Mouse (Mus musculus) myocyte (in vitro differentiated cells): ENCODE results near the gene Btbd2.
A peak's percentile ranks its signal among the peaks of the same experiment; 100 is the strongest.

Source experiments
- E2F4 ChIP-seq: IDR thresholded peaks from one replicate; pipeline ENCODE4 v1.6.1; 2011; ENCODE audit warnings: mild to moderate bottlenecking, control low read depth, moderate library complexity; ENCODE audit not compliant: insufficient read depth
- MAX ChIP-seq: IDR thresholded peaks from one replicate; pipeline ENCODE4 v1.6.1; 2011; ENCODE audit warnings: low read depth, mild to moderate bottlenecking, control low read depth
- MYOD1 ChIP-seq, 3 experiments: IDR thresholded peaks; one replicate each; pipeline ENCODE4 v1.6.1; 2011; ENCODE audit warnings: control low read depth in 2 of 3, low read depth in 2 of 3, mild to moderate bottlenecking in 2 of 3, moderate library complexity in 1 of 3; ENCODE audit not compliant: insufficient read length in 2 of 3, control insufficient read depth in 1 of 3
- MYOG ChIP-seq, 3 experiments: IDR thresholded peaks; one replicate each; pipeline ENCODE4 v1.6.1; 2011; ENCODE audit warnings: control low read depth in 2 of 3, low read depth in 2 of 3, mild to moderate bottlenecking in 2 of 3; ENCODE audit not compliant: insufficient read length in 2 of 3, control insufficient read depth in 1 of 3, insufficient read depth in 1 of 3
- POLR2A ChIP-seq: IDR thresholded peaks from one replicate; pipeline ENCODE4 v1.6.1; 2011; ENCODE audit warnings: low read depth, mild to moderate bottlenecking, control low read depth, moderate library complexity; ENCODE audit not compliant: insufficient read length
- TCF3 ChIP-seq: IDR thresholded peaks from one replicate; pipeline ENCODE4 v1.6.1; 2011; ENCODE audit warnings: low read depth, control low read depth; ENCODE audit not compliant: insufficient read length
- USF1 ChIP-seq: IDR thresholded peaks from one replicate; pipeline ENCODE4 v1.6.1; 2011; ENCODE audit warnings: low read depth, mild to moderate bottlenecking, control low read depth, moderate library complexity

DNA sequence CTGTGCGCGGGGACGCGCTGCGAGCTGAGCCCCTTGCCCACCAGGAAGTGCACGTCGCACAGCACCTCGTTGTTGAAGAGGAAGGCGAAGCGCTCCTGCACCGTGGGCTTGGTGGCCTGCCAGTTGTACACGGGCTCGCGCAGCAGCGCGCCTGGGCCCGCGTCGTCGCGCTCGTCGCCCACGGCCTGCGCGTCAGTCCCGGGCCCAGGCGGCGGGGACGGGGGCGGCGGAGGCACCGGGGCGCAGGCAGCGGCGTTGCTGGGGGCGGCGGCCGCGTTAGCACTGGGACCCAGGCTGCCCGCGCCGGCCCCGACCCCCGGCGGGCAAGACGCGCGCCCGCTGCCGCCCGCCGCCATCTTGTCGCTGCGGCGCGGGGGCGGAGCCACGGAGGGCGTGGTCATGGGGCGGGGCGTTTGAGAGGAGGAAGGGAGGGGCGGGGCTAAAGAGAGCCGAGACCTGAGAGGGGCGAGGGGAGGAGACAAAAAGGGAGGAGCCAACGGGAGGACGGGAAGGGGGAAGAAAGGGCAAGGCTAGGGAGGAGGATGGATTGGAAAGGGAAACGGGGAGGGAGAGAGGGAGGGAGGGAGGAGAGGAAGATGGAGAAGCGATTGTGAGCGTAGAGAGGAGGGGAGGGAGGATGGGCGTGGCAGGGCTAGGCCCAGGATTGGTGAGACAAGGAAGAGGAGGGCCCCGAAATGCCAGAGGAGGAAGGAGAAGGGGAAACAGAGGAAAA is 575 bp downstream of the Btbd2 start:
- TF ChIP-seq POLR2A (peak; percentile 70), MYOD1 (IDR thresholded peaks at IDR 0.05; ENCODE audit: control insufficient read depth in 1 of 3, insufficient read length in 2 of 3, low read depth in 2 of 3) (peak in 1 of 3 experiments; percentile 1), MAX (no peak), E2F4 (no peak), USF1 (no peak), TCF3 (no peak), MYOG (IDR thresholded peaks at IDR 0.05; ENCODE audit: control insufficient read depth in 1 of 3, insufficient read depth in 1 of 3, insufficient read length in 2 of 3, low read depth in 2 of 3) (no peak)
